In genomic region chr12:101017971-101018371, GRCm38 (mm10) we compare ENCODE assay signal across 8 mouse cellular contexts. TPM values are rescaled to one million over a fixed set of nuclear protein-coding genes. Genes with fewer than 3 reads are reported as not detected.
A peak's percentile ranks its signal among the peaks of the same experiment; 100 is the strongest.
DNase-seq lines count a peak whose midpoint lies in the region; ATAC-seq lines count a peak whose summit lies in the region.

No protein-coding gene starts in this region.

- H3K4me1 ChIP-seq in embryonic facial prominence, embryonic 15.5 days: peaks cover 44% of the 10 kb centered on the region
- peaks cover 8% of the 10 kb centered on the region for H3K4me1 ChIP-seq in hindbrain, embryonic 11.5 days (replicated peaks; ENCODE audit: control insufficient read depth, insufficient read depth, low read length)
- peaks cover 85% of the 10 kb centered on the region for H3K4me1 ChIP-seq in lung, embryonic 15.5 days
- H3K4me1 ChIP-seq in neural tube, embryonic 15.5 days: peaks cover 57% of the 10 kb centered on the region

- no peaks in the 10 kb centered on the region for H3K36me3 ChIP-seq in embryonic facial prominence, embryonic 15.5 days
- H3K36me3 ChIP-seq in hindbrain, embryonic 11.5 days (ENCODE audit: control insufficient read depth, insufficient read depth, low read length): peaks cover 2% of the 10 kb centered on the region; the same call in 1 of the 2 replicates
- H3K36me3 ChIP-seq in lung, embryonic 15.5 days: no peaks in the 10 kb centered on the region; the same call in 1 of the 2 replicates
- H3K36me3 ChIP-seq in neural tube, embryonic 15.5 days: no peaks in the 10 kb centered on the region

- peak; percentile 60 for DNase-seq in adrenal gland, postnatal 14 days
- no peak for DNase-seq in adrenal gland, adult 18-20 months (ENCODE audit: low spot score in 2 of 2)
- no peak for DNase-seq in hindbrain, embryonic 11.5 days (ENCODE audit: low spot score)
- DNase-seq in cerebellum, postnatal 14 days: no peak
- no peak for DNase-seq in layer of hippocampus, adult 9-11 months

- no peak overlapping the region for H3K9ac ChIP-seq in embryonic facial prominence, embryonic 15.5 days
- H3K9ac ChIP-seq in hindbrain, embryonic 11.5 days (ENCODE audit: low read depth, low read length): peak overlapping the region; percentile 17; the same call in 1 of the 2 replicates
- H3K9ac ChIP-seq in lung, embryonic 15.5 days: no peak overlapping the region
- 0 out of 2 replicates have a peak overlapping the region, but pooled peaks have one; percentile 17 for H3K9ac ChIP-seq in neural tube, embryonic 15.5 days (replicated peaks)

- peak overlapping the region; percentile 24 for H3K4me2 ChIP-seq in embryonic facial prominence, embryonic 15.5 days (replicated peaks)
- 0 out of 2 replicates have a peak overlapping the region, but pooled peaks have one; percentile 21 for H3K4me2 ChIP-seq in hindbrain, embryonic 11.5 days (replicated peaks; ENCODE audit: low read depth, low read length)
- H3K4me2 ChIP-seq in lung, embryonic 15.5 days: peak overlapping the region; percentile 28; the same call in 1 of the 2 replicates
- peak overlapping the region; percentile 32 for H3K4me2 ChIP-seq in neural tube, embryonic 15.5 days

- no peak; the same call in 1 of the 2 replicates for ATAC-seq in embryonic facial prominence, embryonic 15.5 days (ENCODE audit: insufficient number of reproducible peaks, low FRiP score, low TSS enrichment, low read depth)
- ATAC-seq in hindbrain, embryonic 11.5 days (ENCODE audit: low FRiP score): peak; percentile 44
- no peak for ATAC-seq in lung, embryonic 15.5 days (ENCODE audit: borderline replicate concordance, extremely low read depth, low FRiP score, low TSS enrichment)
- no peak for ATAC-seq in neural tube, embryonic 15.5 days (ENCODE audit: low FRiP score)

- 8% methylated on average over 6 of the region's 6 CpGs for WGBS in embryonic facial prominence, embryonic 15.5 days
- 14% methylated on average over 6 of the region's 6 CpGs for WGBS in hindbrain, embryonic 11.5 days
- 9% methylated on average over 6 of the region's 6 CpGs for WGBS in lung, embryonic 15.5 days
- WGBS in neural tube, embryonic 15.5 days: 14% methylated on average over 6 of the region's 6 CpGs

- H3K9me3 ChIP-seq in embryonic facial prominence, embryonic 15.5 days (replicated peaks): no peaks in the 10 kb centered on the region
- no peaks in the 10 kb centered on the region for H3K9me3 ChIP-seq in hindbrain, embryonic 11.5 days (ENCODE audit: control insufficient read depth, low read length)
- no peaks in the 10 kb centered on the region for H3K9me3 ChIP-seq in lung, embryonic 15.5 days
- no peaks in the 10 kb centered on the region for H3K9me3 ChIP-seq in neural tube, embryonic 15.5 days (replicated peaks)

- no peaks in the 10 kb centered on the region for H3K27me3 ChIP-seq in embryonic facial prominence, embryonic 15.5 days
- H3K27me3 ChIP-seq in hindbrain, embryonic 11.5 days (ENCODE audit: control insufficient read depth, insufficient read depth, low read length): no peaks in the 10 kb centered on the region
- no peaks in the 10 kb centered on the region for H3K27me3 ChIP-seq in lung, embryonic 15.5 days
- H3K27me3 ChIP-seq in neural tube, embryonic 15.5 days (replicated peaks): no peaks in the 10 kb centered on the region

- H3K4me3 ChIP-seq in embryonic facial prominence, embryonic 15.5 days (replicated peaks): no peak overlapping the region
- H3K4me3 ChIP-seq in hindbrain, embryonic 11.5 days (ENCODE audit: low read depth, low read length): no peak overlapping the region
- no peak overlapping the region for H3K4me3 ChIP-seq in lung, embryonic 15.5 days
- H3K4me3 ChIP-seq in neural tube, embryonic 15.5 days (replicated peaks): no peak overlapping the region

- H3K27ac ChIP-seq in embryonic facial prominence, embryonic 15.5 days (replicated peaks): peak overlapping the region; percentile 34; the same call in 1 of the 2 replicates
- peak overlapping the region; percentile 27; the same call in 1 of the 2 replicates for H3K27ac ChIP-seq in hindbrain, embryonic 11.5 days (ENCODE audit: low read depth, low read length)
- peak overlapping the region; percentile 66 for H3K27ac ChIP-seq in lung, embryonic 15.5 days
- H3K27ac ChIP-seq in neural tube, embryonic 15.5 days (replicated peaks): peak overlapping the region; percentile 78

RNA-seq across cellular contexts. Expression of gene Ccdc88c, which starts 10.9 kb away (rescaled TPM):
- total RNA-seq in adrenal gland, postnatal 14 days (2021): 7.9 and 17.4 TPM in 2 replicates
- total RNA-seq in adrenal gland, adult 18-20 months (2021): 1 to 10 TPM; 1.1 to 2.1 TPM
- 6.7 and 7.3 TPM in 2 replicates for polyA plus RNA-seq in embryonic facial prominence, embryonic 15.5 days (2015; fragmentation: Nextera tagmentation; extraction: Ambion mirVana)
- polyA plus RNA-seq in hindbrain, embryonic 11.5 days (2014; fragmentation: Nextera tagmentation; extraction: Ambion mirVana): 11.6 and 14.1 TPM in 2 replicates
- polyA plus RNA-seq in lung, embryonic 15.5 days (2015; fragmentation: Nextera tagmentation; extraction: Ambion mirVana): 14.3 and 17.9 TPM in 2 replicates
- 9.6 and 10.1 TPM in 2 replicates for polyA plus RNA-seq in neural tube, embryonic 15.5 days (2015; fragmentation: Nextera tagmentation; extraction: Ambion mirVana)

Comparison
In these comparisons a context has a peak if more than half of its experiments do, and no peak if none do; other contexts are left out.
1. H3K27ac ChIP-seq: peak in every context shown above with its lines; median percentile 78 in neural tube, embryonic 15.5 days; 66 in lung, embryonic 15.5 days; 34 in embryonic facial prominence, embryonic 15.5 days; 27 in hindbrain, embryonic 11.5 days.
2. H3K9ac ChIP-seq: peak in hindbrain, embryonic 11.5 days (single experiment) and neural tube, embryonic 15.5 days (single experiment); none in embryonic facial prominence, embryonic 15.5 days (single experiment) and lung, embryonic 15.5 days (single experiment).
3. Peak in every context shown above with its lines, with median percentiles within 50 percentile points of each other: H3K4me2 ChIP-seq.